Mouse (Mus musculus): Measurements from ENCODE around the gene Gm5592. TPM values are rescaled to one million over a fixed set of nuclear protein-coding genes. Genes with fewer than 3 reads are reported as not detected.
"Not testable (repeated sequence)": the region's sequence is repeated elsewhere in the genome, so short reads cannot be mapped to it uniquely, and the experiment has no call there.

Gm5592 gene
- not detected in 2 replicates for polyA plus RNA-seq (2014; fragmentation: Nextera tagmentation; extraction: Ambion mirVana)

DNA sequence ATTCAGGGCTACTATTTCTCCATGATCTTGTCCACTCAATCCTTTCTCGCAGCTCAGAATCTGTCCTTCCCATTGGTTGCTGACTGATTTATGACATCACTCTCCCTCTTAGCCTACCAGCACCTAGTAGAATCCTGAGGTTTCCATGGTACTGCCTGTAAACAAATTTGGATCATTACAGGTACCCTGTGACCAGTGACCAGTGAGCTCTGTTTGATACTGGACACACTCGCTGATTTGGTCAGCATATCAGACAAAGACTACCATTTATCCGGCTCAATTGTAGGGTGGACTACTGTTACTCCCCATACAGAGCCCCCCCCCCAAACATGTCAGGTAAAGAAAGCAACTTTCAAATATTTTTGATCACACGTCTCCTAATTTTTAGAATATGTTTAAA is at the start of gene Gm5592:
Gene Gm5592 (plus strand): TSS at position 301 of the 400 bp plus-strand sequence.
- WGBS = 82% methylated on average over 4 of the region's 4 CpGs
- ATAC-seq (replicated peaks; ENCODE audit: low FRiP score) = not testable (repeated sequence)

DNA sequence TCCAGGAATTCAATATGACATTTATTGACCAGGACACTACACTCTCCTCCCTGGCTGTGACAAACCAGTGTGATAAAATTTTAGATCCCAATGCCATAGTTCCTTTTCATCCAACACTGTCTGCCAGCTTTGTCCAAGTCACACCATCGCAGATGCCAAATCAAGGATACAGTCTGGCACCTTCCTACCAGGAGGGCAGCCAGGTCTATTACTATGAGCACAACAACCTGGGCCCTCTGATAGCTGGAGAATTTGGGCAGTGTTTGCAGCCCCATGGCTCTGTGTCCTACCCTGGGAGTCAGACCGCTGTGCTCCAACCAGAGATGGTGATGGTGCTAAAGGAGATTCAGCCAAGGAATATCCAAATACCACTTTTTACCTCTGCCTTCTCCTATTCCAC is 2.2 kb downstream of the Gm5592 start:
- H3K27me3 ChIP-seq (ENCODE audit: control insufficient read depth, insufficient read depth, low read length); H3K4me1 ChIP-seq (replicated peaks; ENCODE audit: control insufficient read depth, insufficient read depth, low read length); H3K9ac ChIP-seq (ENCODE audit: low read length); DNase-seq (ENCODE audit: low spot score); H3K27ac ChIP-seq (ENCODE audit: low read depth, low read length); H3K4me2 ChIP-seq (ENCODE audit: low read depth, low read length, severe bottlenecking); H3K36me3 ChIP-seq (ENCODE audit: control insufficient read depth, insufficient read depth, low read length); ATAC-seq (replicated peaks; ENCODE audit: low FRiP score); H3K4me3 ChIP-seq (ENCODE audit: low read depth, low read length); H3K9me3 ChIP-seq (ENCODE audit: control insufficient read depth, low read length): not testable (repeated sequence)
- WGBS = 95% methylated on average over 2 of the region's 2 CpGs

More for the DNA sequence above, at the start of gene Gm5592:
- not testable (repeated sequence) for H3K9me3 ChIP-seq (ENCODE audit: control insufficient read depth, low read length); H3K4me2 ChIP-seq (ENCODE audit: low read depth, low read length, severe bottlenecking); H3K27me3 ChIP-seq (ENCODE audit: control insufficient read depth, insufficient read depth, low read length); H3K4me3 ChIP-seq (ENCODE audit: low read depth, low read length); H3K27ac ChIP-seq (ENCODE audit: low read depth, low read length); DNase-seq (ENCODE audit: low spot score); H3K9ac ChIP-seq (ENCODE audit: low read length); H3K36me3 ChIP-seq (ENCODE audit: control insufficient read depth, insufficient read depth, low read length); H3K4me1 ChIP-seq (replicated peaks; ENCODE audit: control insufficient read depth, insufficient read depth, low read length)

DNA sequence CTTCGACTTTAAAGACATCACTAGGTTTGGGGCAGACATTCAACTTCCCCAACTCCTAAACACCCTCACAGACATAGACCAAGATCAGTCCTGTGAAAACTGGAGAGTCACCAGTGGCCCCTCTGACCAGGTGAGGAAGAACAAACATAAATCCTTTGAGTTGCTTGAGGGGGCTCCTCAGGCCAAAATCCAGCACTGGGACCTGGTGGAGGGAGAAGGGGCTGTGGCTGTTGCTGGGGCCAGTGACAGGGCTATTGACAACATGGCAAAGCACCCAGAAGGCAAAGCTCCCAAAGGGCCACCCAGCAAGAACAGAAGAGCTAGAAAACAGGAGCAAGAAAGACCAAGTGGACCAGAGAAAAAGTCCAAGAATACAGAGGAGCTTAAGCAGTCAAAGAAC is 4.2 kb downstream of the Gm5592 start:
- WGBS = no CpG with 5 or more reads among the region's 1 CpGs
- ATAC-seq (replicated peaks; ENCODE audit: low FRiP score) = not testable (repeated sequence)

DNA sequence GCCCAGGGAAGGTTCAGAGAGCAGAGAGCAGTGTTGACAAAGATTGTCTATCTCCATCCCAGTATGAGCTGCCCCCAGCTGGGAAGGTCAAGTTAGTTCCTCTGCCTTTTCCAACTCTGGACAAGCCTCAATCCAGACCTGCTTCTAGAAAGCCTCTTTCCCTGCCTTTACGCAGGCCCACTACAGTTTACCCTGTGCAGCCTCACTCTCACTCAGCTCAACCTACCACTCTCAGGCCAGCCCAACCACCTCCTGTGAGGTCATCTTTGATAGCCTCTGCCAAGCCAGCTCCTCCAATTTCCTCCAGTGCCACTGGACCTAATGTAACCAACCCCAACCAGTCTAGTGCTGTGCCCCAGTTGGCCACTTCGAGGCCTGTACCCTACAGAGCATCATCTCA is 4.9 kb downstream of the Gm5592 start:
- not testable (repeated sequence) for H3K9ac ChIP-seq (ENCODE audit: low read length); H3K4me1 ChIP-seq (replicated peaks; ENCODE audit: control insufficient read depth, insufficient read depth, low read length); H3K36me3 ChIP-seq (ENCODE audit: control insufficient read depth, insufficient read depth, low read length); ATAC-seq (replicated peaks; ENCODE audit: low FRiP score); DNase-seq (ENCODE audit: low spot score); H3K9me3 ChIP-seq (ENCODE audit: control insufficient read depth, low read length); H3K4me2 ChIP-seq (ENCODE audit: low read depth, low read length, severe bottlenecking); H3K4me3 ChIP-seq (ENCODE audit: low read depth, low read length); H3K27me3 ChIP-seq (ENCODE audit: control insufficient read depth, insufficient read depth, low read length); H3K27ac ChIP-seq (ENCODE audit: low read depth, low read length)
- WGBS = 61% methylated on average over 2 of the region's 2 CpGs

More for the DNA sequence above, 4.2 kb downstream of the Gm5592 start:
- H3K36me3 ChIP-seq (ENCODE audit: control insufficient read depth, insufficient read depth, low read length); H3K9me3 ChIP-seq (ENCODE audit: control insufficient read depth, low read length); DNase-seq (ENCODE audit: low spot score); H3K27ac ChIP-seq (ENCODE audit: low read depth, low read length); H3K4me1 ChIP-seq (replicated peaks; ENCODE audit: control insufficient read depth, insufficient read depth, low read length); H3K4me3 ChIP-seq (ENCODE audit: low read depth, low read length); H3K9ac ChIP-seq (ENCODE audit: low read length); H3K27me3 ChIP-seq (ENCODE audit: control insufficient read depth, insufficient read depth, low read length); H3K4me2 ChIP-seq (ENCODE audit: low read depth, low read length, severe bottlenecking): not testable (repeated sequence)

DNA sequence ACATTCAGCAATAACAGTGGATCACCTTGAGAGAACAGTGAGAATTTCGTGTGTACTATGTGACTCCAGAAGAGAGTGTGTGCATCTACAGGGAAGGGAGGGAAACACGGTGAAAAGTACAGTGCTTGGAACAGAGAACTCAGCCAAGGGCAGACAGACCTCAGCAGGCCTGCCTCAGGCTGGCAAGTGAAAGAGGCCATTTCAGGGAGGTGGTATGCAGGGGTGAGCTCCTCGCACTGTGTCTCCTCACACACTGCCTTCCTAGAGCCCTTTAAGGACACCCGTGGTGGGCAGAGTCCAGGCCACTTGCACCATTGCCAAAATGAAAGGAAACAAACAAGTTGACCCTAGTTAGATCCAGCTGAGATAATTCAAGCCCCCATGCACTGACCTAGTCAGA is 40.0 kb downstream of the Gm5592 start:
- Histone ChIP-seq H3K27me3 (ENCODE audit: control insufficient read depth, insufficient read depth, low read length) (no peaks in the 10 kb centered on the region), H3K4me2 (ENCODE audit: low read depth, low read length, severe bottlenecking) (no peak overlapping the region), H3K4me3 (ENCODE audit: low read depth, low read length) (no peak overlapping the region), H3K4me1 (replicated peaks; ENCODE audit: control insufficient read depth, insufficient read depth, low read length) (no peaks in the 10 kb centered on the region), H3K9ac (ENCODE audit: low read length) (no peak overlapping the region), H3K36me3 (ENCODE audit: control insufficient read depth, insufficient read depth, low read length) (no peaks in the 10 kb centered on the region), H3K9me3 (ENCODE audit: control insufficient read depth, low read length) (no peaks in the 10 kb centered on the region), H3K27ac (ENCODE audit: low read depth, low read length) (no peak overlapping the region)
- no peak for ATAC-seq (replicated peaks; ENCODE audit: low FRiP score)
- no peak for DNase-seq (ENCODE audit: low spot score)
- WGBS = 67% methylated on average over 4 of the region's 4 CpGs

Other genes with a start within 250 kb of the Gm5592 start
- gene 4930433I11Rik, start 166.3 kb upstream of the Gm5592 start, polyA plus RNA-seq (2014; fragmentation: Nextera tagmentation; extraction: Ambion mirVana) = not detected in 2 replicates
- gene Gm4884, start 121.1 kb upstream of the Gm5592 start, polyA plus RNA-seq (2014; fragmentation: Nextera tagmentation; extraction: Ambion mirVana) = not detected in 2 replicates
- 10.5 and 11.1 TPM in 2 replicates for gene AI987944, start 239.5 kb downstream of the Gm5592 start, polyA plus RNA-seq (2014; fragmentation: Nextera tagmentation; extraction: Ambion mirVana)

Data from forebrain, embryonic 11.5 days (tissue).